Comparison of ENCODE assay signal across 8 mouse cellular contexts in the genomic region with DNA sequence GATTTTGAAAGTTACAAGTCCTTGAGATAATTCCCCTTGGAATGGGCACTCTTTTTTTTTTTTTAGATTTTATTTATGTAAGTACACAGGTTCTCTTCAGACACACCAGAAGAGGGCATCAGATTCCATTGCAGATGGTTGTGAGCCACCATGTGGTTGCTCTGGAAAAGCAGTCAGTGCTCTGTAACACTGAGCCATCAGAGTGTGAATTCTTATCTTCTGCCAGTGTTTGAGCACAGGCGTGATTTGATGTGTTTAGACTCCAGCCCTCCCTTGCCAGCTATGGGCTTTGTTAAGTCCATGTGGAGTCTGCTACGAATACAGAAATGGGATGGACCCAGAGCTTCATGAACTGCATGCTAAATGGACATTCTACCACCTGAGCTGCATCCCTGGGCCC. TPM values are rescaled to one million over a fixed set of nuclear protein-coding genes. Genes with fewer than 3 reads are reported as not detected.
DNase-seq lines count a peak whose midpoint lies in the region; ATAC-seq lines count a peak whose summit lies in the region.

No protein-coding gene starts in this region.

- peak overlapping the region; percentile 77 for H3K4me2 ChIP-seq in kidney, embryonic 15.5 days
- peak overlapping the region; percentile 73 for H3K4me2 ChIP-seq in forebrain, embryonic 11.5 days (ENCODE audit: low read depth, low read length, severe bottlenecking)
- peak overlapping the region; percentile 90 for H3K4me2 ChIP-seq in limb, embryonic 11.5 days (ENCODE audit: low read depth, severe bottlenecking)
- H3K4me2 ChIP-seq in midbrain, embryonic 15.5 days = peak overlapping the region; percentile 63

- ATAC-seq in kidney, embryonic 15.5 days (replicated peaks; ENCODE audit: low FRiP score) = no peak
- no peak for ATAC-seq in forebrain, embryonic 11.5 days (replicated peaks; ENCODE audit: low FRiP score)
- ATAC-seq in limb, embryonic 11.5 days (ENCODE audit: insufficient number of reproducible peaks, low FRiP score, low TSS enrichment, low read depth) = no peak
- no peak for ATAC-seq in midbrain, embryonic 15.5 days (replicated peaks)

- peak overlapping the region; percentile 90 for H3K9ac ChIP-seq in kidney, embryonic 15.5 days
- peak overlapping the region; percentile 98; the same call in 1 of the 2 replicates for H3K9ac ChIP-seq in forebrain, embryonic 11.5 days (ENCODE audit: low read length)
- no peak overlapping the region for H3K9ac ChIP-seq in limb, embryonic 11.5 days (ENCODE audit: low read length)
- peak overlapping the region; percentile 19; the same call in 1 of the 2 replicates for H3K9ac ChIP-seq in midbrain, embryonic 15.5 days

- H3K27me3 ChIP-seq in kidney, embryonic 15.5 days = no peaks in the 10 kb centered on the region
- no peaks in the 10 kb centered on the region for H3K27me3 ChIP-seq in forebrain, embryonic 11.5 days (ENCODE audit: control insufficient read depth, insufficient read depth, low read length)
- H3K27me3 ChIP-seq in limb, embryonic 11.5 days (ENCODE audit: control insufficient read depth, insufficient read depth, low read length) = no peaks in the 10 kb centered on the region
- no peaks in the 10 kb centered on the region for H3K27me3 ChIP-seq in midbrain, embryonic 15.5 days (replicated peaks)

- peak overlapping the region; percentile 86 for H3K4me3 ChIP-seq in kidney, embryonic 15.5 days (replicated peaks)
- peak overlapping the region; percentile 86 for H3K4me3 ChIP-seq in forebrain, embryonic 11.5 days (ENCODE audit: low read depth, low read length)
- peak overlapping the region; percentile 16 for H3K4me3 ChIP-seq in limb, embryonic 11.5 days (ENCODE audit: low read depth, low read length)
- H3K4me3 ChIP-seq in midbrain, embryonic 15.5 days = peak overlapping the region; percentile 68; the same call in 1 of the 2 replicates

- H3K4me1 ChIP-seq in kidney, embryonic 15.5 days = peaks cover 61% of the 10 kb centered on the region
- peaks cover 20% of the 10 kb centered on the region for H3K4me1 ChIP-seq in forebrain, embryonic 11.5 days (replicated peaks; ENCODE audit: control insufficient read depth, insufficient read depth, low read length)
- peaks cover 23% of the 10 kb centered on the region for H3K4me1 ChIP-seq in limb, embryonic 11.5 days (ENCODE audit: control insufficient read depth, insufficient read depth, low read length)
- H3K4me1 ChIP-seq in midbrain, embryonic 15.5 days = peaks cover 51% of the 10 kb centered on the region

- no peak for DNase-seq in kidney, postnatal 14 days
- peak; percentile 51 for DNase-seq in MN1 (ENCODE audit: low spot score)
- DNase-seq in forebrain, embryonic 11.5 days (ENCODE audit: low spot score) = peak; percentile 48
- DNase-seq in limb, embryonic 11.5 days (ENCODE audit: low spot score) = peak; percentile 22
- no peak for DNase-seq in adrenal gland, adult 8-10 months
- no peak for DNase-seq in testis, postnatal 10 days (ENCODE audit: low spot score)

- 36% methylated on average over 2 of the region's 2 CpGs for WGBS in kidney, embryonic 15.5 days
- 54% methylated on average over 2 of the region's 2 CpGs for WGBS in forebrain, embryonic 11.5 days
- WGBS in limb, embryonic 11.5 days = 61% methylated on average over 2 of the region's 2 CpGs
- WGBS in midbrain, embryonic 15.5 days = 24% methylated on average over 2 of the region's 2 CpGs

- H3K9me3 ChIP-seq in kidney, embryonic 15.5 days (replicated peaks) = no peaks in the 10 kb centered on the region
- H3K9me3 ChIP-seq in forebrain, embryonic 11.5 days (ENCODE audit: control insufficient read depth, low read length) = no peaks in the 10 kb centered on the region
- no peaks in the 10 kb centered on the region for H3K9me3 ChIP-seq in limb, embryonic 11.5 days (ENCODE audit: control insufficient read depth, low read length)
- no peaks in the 10 kb centered on the region for H3K9me3 ChIP-seq in midbrain, embryonic 15.5 days

- peaks cover 14% of the 10 kb centered on the region for H3K36me3 ChIP-seq in kidney, embryonic 15.5 days
- no peaks in the 10 kb centered on the region for H3K36me3 ChIP-seq in forebrain, embryonic 11.5 days (ENCODE audit: control insufficient read depth, insufficient read depth, low read length)
- H3K36me3 ChIP-seq in limb, embryonic 11.5 days (ENCODE audit: control insufficient read depth, insufficient read depth, low read length) = peaks cover 5% of the 10 kb centered on the region; the same call in 1 of the 2 replicates
- no peaks in the 10 kb centered on the region for H3K36me3 ChIP-seq in midbrain, embryonic 15.5 days (replicated peaks)

- H3K27ac ChIP-seq in kidney, embryonic 15.5 days = peak overlapping the region; percentile 98; the same call in 1 of the 2 replicates
- no peak overlapping the region for H3K27ac ChIP-seq in forebrain, embryonic 11.5 days (ENCODE audit: low read depth, low read length)
- H3K27ac ChIP-seq in limb, embryonic 11.5 days (replicated peaks; ENCODE audit: low read depth, low read length) = no peak overlapping the region
- no peak overlapping the region for H3K27ac ChIP-seq in midbrain, embryonic 15.5 days

RNA-seq across cellular contexts. Expression of a gene that starts 1.7 kb away (rescaled TPM):
- 4.2 and 4.3 TPM in 2 replicates for polyA plus RNA-seq in kidney, embryonic 15.5 days (2015; fragmentation: Nextera tagmentation; extraction: Ambion mirVana)
- polyA plus RNA-seq in forebrain, embryonic 11.5 days (2014; fragmentation: Nextera tagmentation; extraction: Ambion mirVana) = 3.2 and 3.4 TPM in 2 replicates
- 2.1 and 2.3 TPM in 2 replicates for polyA plus RNA-seq in limb, embryonic 11.5 days (2014; fragmentation: Nextera tagmentation; extraction: Ambion mirVana)
- polyA plus RNA-seq in midbrain, embryonic 15.5 days (2015; fragmentation: Nextera tagmentation; extraction: Ambion mirVana) = 2.8 and 3.9 TPM in 2 replicates
- total RNA-seq in adrenal gland, adult 8-10 months (2022) = 100 to 1,000 TPM in 1 of 4 experiments, 10 to 100 TPM in 3; 76.2 to 108 (median 82.7) TPM

RNA-seq across cellular contexts. Expression of a gene that starts 2.0 kb away (rescaled TPM):
- 1.1 and 1.7 TPM in 2 replicates for polyA plus RNA-seq in kidney, embryonic 15.5 days (2015; fragmentation: Nextera tagmentation; extraction: Ambion mirVana)
- polyA plus RNA-seq in forebrain, embryonic 11.5 days (2014; fragmentation: Nextera tagmentation; extraction: Ambion mirVana) = 1.1 and 1.4 TPM in 2 replicates
- 1.1 TPM in 2 replicates for polyA plus RNA-seq in limb, embryonic 11.5 days (2014; fragmentation: Nextera tagmentation; extraction: Ambion mirVana)
- 1.6 and 2.2 TPM in 2 replicates for polyA plus RNA-seq in midbrain, embryonic 15.5 days (2015; fragmentation: Nextera tagmentation; extraction: Ambion mirVana)
- total RNA-seq in adrenal gland, adult 8-10 months (2022) = 1 to 10 TPM; 1.7 to 3.7 (median 2.5) TPM

RNA-seq across cellular contexts. Expression of a gene that starts 2.3 kb away (rescaled TPM):
- polyA plus RNA-seq in kidney, embryonic 15.5 days (2015; fragmentation: Nextera tagmentation; extraction: Ambion mirVana) = 93.5 and 100 TPM in 2 replicates
- polyA plus RNA-seq in forebrain, embryonic 11.5 days (2014; fragmentation: Nextera tagmentation; extraction: Ambion mirVana) = 73.5 and 86.5 TPM in 2 replicates
- polyA plus RNA-seq in limb, embryonic 11.5 days (2014; fragmentation: Nextera tagmentation; extraction: Ambion mirVana) = 81.7 and 82.6 TPM in 2 replicates
- 49.9 and 52.7 TPM in 2 replicates for polyA plus RNA-seq in midbrain, embryonic 15.5 days (2015; fragmentation: Nextera tagmentation; extraction: Ambion mirVana)
- total RNA-seq in adrenal gland, adult 8-10 months (2022) = 10 to 100 TPM; 33.8 to 42.8 (median 37.8) TPM

RNA-seq across cellular contexts. Expression of a gene that starts 30.6 kb away (rescaled TPM):
- polyA plus RNA-seq in kidney, embryonic 15.5 days (2015; fragmentation: Nextera tagmentation; extraction: Ambion mirVana) = 108 and 118 TPM in 2 replicates
- polyA plus RNA-seq in forebrain, embryonic 11.5 days (2014; fragmentation: Nextera tagmentation; extraction: Ambion mirVana) = 79.9 and 83.0 TPM in 2 replicates
- polyA plus RNA-seq in limb, embryonic 11.5 days (2014; fragmentation: Nextera tagmentation; extraction: Ambion mirVana) = 38.6 and 63.4 TPM in 2 replicates
- polyA plus RNA-seq in midbrain, embryonic 15.5 days (2015; fragmentation: Nextera tagmentation; extraction: Ambion mirVana) = 89.7 and 91.1 TPM in 2 replicates
- 100 to 1,000 TPM; 106 to 137 (median 120) TPM for total RNA-seq in adrenal gland, adult 8-10 months (2022)

RNA-seq across cellular contexts. Expression of a gene that starts 30.7 kb away (rescaled TPM):
- polyA plus RNA-seq in kidney, embryonic 15.5 days (2015; fragmentation: Nextera tagmentation; extraction: Ambion mirVana) = 76.8 and 81.0 TPM in 2 replicates
- polyA plus RNA-seq in forebrain, embryonic 11.5 days (2014; fragmentation: Nextera tagmentation; extraction: Ambion mirVana) = 67.6 and 69.9 TPM in 2 replicates
- 60.9 and 69.0 TPM in 2 replicates for polyA plus RNA-seq in limb, embryonic 11.5 days (2014; fragmentation: Nextera tagmentation; extraction: Ambion mirVana)
- polyA plus RNA-seq in midbrain, embryonic 15.5 days (2015; fragmentation: Nextera tagmentation; extraction: Ambion mirVana) = 121 and 122 TPM in 2 replicates
- 10 to 100 TPM; 69.4 to 94.9 (median 86.1) TPM for total RNA-seq in adrenal gland, adult 8-10 months (2022)

Comparison
In these comparisons a context has a peak if more than half of its experiments do, and no peak if none do; other contexts are left out.
1. H3K4me3 ChIP-seq: peak in every context shown above with its lines; median percentile 86 in kidney, embryonic 15.5 days; 86 in forebrain, embryonic 11.5 days; 68 in midbrain, embryonic 15.5 days; 16 in limb, embryonic 11.5 days.
2. DNase-seq: peak in MN1 (single experiment), forebrain, embryonic 11.5 days (single experiment) and limb, embryonic 11.5 days (single experiment); none in kidney, postnatal 14 days (single experiment), adrenal gland, adult 8-10 months (single experiment) and testis, postnatal 10 days (single experiment).
3. Peak in every context shown above with its lines, with median percentiles within 50 percentile points of each other: H3K4me2 ChIP-seq.